Mouse (Mus musculus) stomach, embryonic 14.5 days (tissue): ENCODE measurements around the gene Prph2. TPM values are rescaled to one million over a fixed set of nuclear protein-coding genes. Genes with fewer than 3 reads are reported as not detected.

Experiments used
- ATAC-seq: fragments of 200-750 bp; cut with Nextera tagmentation; 2 replicates; pipeline ENCODE4 v1.8.0; 2017; ENCODE audit warnings: low read depth, moderate TSS enrichment; ENCODE audit not compliant: insufficient number of reproducible peaks, insufficient read depth, low FRiP score
- H3K27ac ChIP-seq: fragments of 300-500 bp; sonication (generic); 2 replicates; pipeline ENCODE4 v1.5.1; 2014; ENCODE audit warnings: mild to moderate bottlenecking, low read length, moderate library complexity, mixed read lengths
- H3K27me3 ChIP-seq: fragments of 300-500 bp; sonication (generic); 2 replicates; pipeline ENCODE4 v1.6.1; 2014; ENCODE audit warnings: low read length, control low read depth, mixed read lengths; ENCODE audit not compliant: control insufficient read depth, insufficient read depth
- H3K36me3 ChIP-seq: fragments of 300-500 bp; sonication (generic); 2 replicates; pipeline ENCODE4 v1.6.1; 2014; ENCODE audit warnings: mild to moderate bottlenecking, control low read depth, low read length, moderate library complexity, mixed read lengths; ENCODE audit not compliant: control insufficient read depth, insufficient read depth
- H3K4me1 ChIP-seq: fragments of 300-500 bp; sonication (generic); 2 replicates; pipeline ENCODE4 v1.6.1; 2014; ENCODE audit warnings: low read length, control low read depth, mixed read lengths; ENCODE audit not compliant: control insufficient read depth, insufficient read depth
- H3K4me2 ChIP-seq: fragments of 300-500 bp; sonication (generic); replicated peaks from 2 replicates; pipeline ENCODE4 v1.6.1; 2014; ENCODE audit warnings: low read depth, low read length, control low read depth
- H3K4me3 ChIP-seq: fragments of 300-500 bp; sonication (generic); 2 replicates; pipeline ENCODE4 v1.5.1; 2014; ENCODE audit warnings: low read depth, low read length, control low read depth
- H3K9ac ChIP-seq: fragments of 300-500 bp; sonication (generic); replicated peaks from 2 replicates; pipeline ENCODE4 v1.6.1; 2014; ENCODE audit warnings: low read depth, mild to moderate bottlenecking, control low read depth, low read length, moderate library complexity, mixed read lengths
- H3K9me3 ChIP-seq: fragments of 300-500 bp; sonication (generic); 2 replicates; pipeline ENCODE4 v1.6.1; 2016; ENCODE audit warnings: low read depth, low read length, control low read depth; ENCODE audit not compliant: control insufficient read depth
- WGBS: fragments of 180-500 bp; shearing (Covaris S2); extraction: QIAGEN DNeasy Blood & Tissue Kit; methylation state at CpG from one replicate; pipeline ENCODE4 v1.1.7; 2014; 5-methylcytosine and 5-hydroxymethylcytosine counted together
- polyA plus RNA-seq: library from polyadenylated mRNA; unstranded; fragments of >200 nt; fragmentation: Nextera tagmentation; extraction: Ambion mirVana; gene quantifications from 2 replicates; pipeline ENCODE4 v1.2.1, GENCODE M21; 2014

The Prph2 gene
- polyA plus RNA-seq, 1 experiment from 2014 or later = not detected

DNA sequence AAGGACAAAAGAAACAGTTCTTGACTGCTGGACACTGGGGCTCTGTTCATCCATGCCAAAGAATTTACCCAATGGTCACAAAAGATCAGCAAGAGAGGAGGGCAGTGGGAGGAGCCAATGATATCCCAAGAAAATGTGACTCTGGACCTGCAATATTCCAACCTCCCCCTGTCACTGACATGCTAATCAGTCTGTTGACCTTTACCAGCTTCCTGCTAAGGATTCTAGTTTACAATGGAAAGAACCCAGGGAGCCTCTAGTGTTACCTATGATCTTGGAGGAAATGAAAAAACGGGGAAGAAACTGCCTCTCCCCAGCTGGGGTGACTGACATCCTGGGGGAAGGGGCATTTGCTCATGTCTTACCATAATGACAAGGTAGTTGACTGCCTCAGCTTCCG lies 9.3 kb upstream of the Prph2 start:
- peaks cover 11% of the 10 kb centered on the region; the same call in 1 of the 2 replicates for H3K4me1 ChIP-seq
- 52% methylated on average over 2 of the region's 2 CpGs for whole genome bisulfite sequencing
- no peak overlapping the region for H3K27ac ChIP-seq
- no peak for ATAC-seq
- H3K9me3 ChIP-seq = no peaks in the 10 kb centered on the region
- H3K27me3 ChIP-seq = no peaks in the 10 kb centered on the region
- no peaks in the 10 kb centered on the region for H3K36me3 ChIP-seq
- no peak overlapping the region for H3K4me2 ChIP-seq
- H3K4me3 ChIP-seq = no peak overlapping the region
- H3K9ac ChIP-seq = no peak overlapping the region

GRCm38 (mm10) chr17:46903876-46904490 lies 6.3 kb upstream of the Prph2 start:
- Histone ChIP-seq H3K36me3 (no peaks in the 10 kb centered on the region), H3K9ac (no peak overlapping the region)

GRCm38 (mm10) chr17:46912331-46912730 lies 2.1 kb downstream of the Prph2 start:
- no peaks in the 10 kb centered on the region for H3K4me1 ChIP-seq
- no peak for ATAC-seq
- no peak overlapping the region for H3K27ac ChIP-seq
- H3K9ac ChIP-seq = no peak overlapping the region
- H3K27me3 ChIP-seq = no peaks in the 10 kb centered on the region
- no peak overlapping the region for H3K4me3 ChIP-seq
- no peak overlapping the region for H3K4me2 ChIP-seq
- WGBS = 34% methylated on average over 6 of the region's 6 CpGs
- H3K36me3 ChIP-seq = no peaks in the 10 kb centered on the region
- no peaks in the 10 kb centered on the region for H3K9me3 ChIP-seq

More at GRCm38 (mm10) chr17:46903876-46904490, 6.3 kb upstream of the Prph2 start:
- no peaks in the 10 kb centered on the region for H3K27me3 ChIP-seq
- no peaks in the 10 kb centered on the region for H3K9me3 ChIP-seq
- WGBS = 22% methylated on average over 19 of the region's 19 CpGs
- H3K4me3 ChIP-seq = no peak overlapping the region
- no peak overlapping the region for H3K4me2 ChIP-seq
- H3K4me1 ChIP-seq = no peaks in the 10 kb centered on the region
- 0 out of 2 replicates have a peak, but pooled peaks have one; percentile 42 for ATAC-seq
- no peak overlapping the region for H3K27ac ChIP-seq

GRCm38 (mm10) chr17:46915129-46915528 lies 4.9 kb downstream of the Prph2 start:
- no peaks in the 10 kb centered on the region for H3K4me1 ChIP-seq
- no peaks in the 10 kb centered on the region for H3K27me3 ChIP-seq
- H3K4me2 ChIP-seq = no peak overlapping the region
- H3K4me3 ChIP-seq = no peak overlapping the region
- no peak overlapping the region for H3K9ac ChIP-seq
- no peak for ATAC-seq
- 50% methylated on average over 3 of the region's 3 CpGs for WGBS
- no peak overlapping the region for H3K27ac ChIP-seq
- no peaks in the 10 kb centered on the region for H3K9me3 ChIP-seq
- no peaks in the 10 kb centered on the region for H3K36me3 ChIP-seq

GRCm38 (mm10) chr17:46918951-46919350 lies 8.7 kb downstream of the Prph2 start:
- Histone ChIP-seq H3K9ac (no peak overlapping the region), H3K27ac (no peak overlapping the region), H3K36me3 (no peaks in the 10 kb centered on the region), H3K9me3 (no peaks in the 10 kb centered on the region), H3K4me2 (no peak overlapping the region), H3K4me1 (no peaks in the 10 kb centered on the region), H3K4me3 (no peak overlapping the region), H3K27me3 (no peaks in the 10 kb centered on the region)
- 21% methylated on average over 4 of the region's 4 CpGs for WGBS
- no peak for ATAC-seq

GRCm38 (mm10) chr17:46920855-46921254 lies 10.6 kb downstream of the Prph2 start:
- WGBS = 54% methylated on average over 6 of the region's 6 CpGs
- no peak overlapping the region for H3K27ac ChIP-seq
- H3K9me3 ChIP-seq = no peaks in the 10 kb centered on the region
- H3K27me3 ChIP-seq = no peaks in the 10 kb centered on the region
- H3K36me3 ChIP-seq = no peaks in the 10 kb centered on the region
- no peak for ATAC-seq
- no peak overlapping the region for H3K9ac ChIP-seq
- H3K4me2 ChIP-seq = no peak overlapping the region
- no peak overlapping the region for H3K4me3 ChIP-seq
- H3K4me1 ChIP-seq = no peaks in the 10 kb centered on the region

DNA sequence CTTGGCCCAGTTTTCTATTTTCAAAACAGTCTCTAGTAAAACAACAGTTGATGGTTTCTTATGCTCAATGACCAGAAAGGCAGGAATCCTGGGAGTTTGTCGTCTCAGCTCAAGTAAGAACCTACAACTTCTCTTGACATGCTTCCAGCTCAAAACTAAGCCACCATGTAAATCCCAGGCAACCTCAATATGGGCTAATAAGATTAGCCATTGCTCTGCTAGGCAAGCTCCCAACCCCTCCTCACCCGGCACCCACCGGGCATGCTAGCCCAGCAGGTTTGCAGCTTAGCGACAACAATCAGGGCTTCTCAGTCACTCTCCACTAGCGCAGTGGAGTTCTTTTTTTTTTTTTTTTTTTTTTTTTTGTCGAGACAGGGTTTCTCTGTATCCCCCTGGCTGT lies 15.9 kb downstream of the Prph2 start:
- Histone ChIP-seq H3K27me3 (no peaks in the 10 kb centered on the region), H3K4me3 (no peak overlapping the region), H3K9ac (no peak overlapping the region), H3K9me3 (no peaks in the 10 kb centered on the region), H3K36me3 (peaks cover 22% of the 10 kb centered on the region), H3K4me1 (no peaks in the 10 kb centered on the region), H3K27ac (no peak overlapping the region), H3K4me2 (no peak overlapping the region)
- no peak for ATAC-seq
- WGBS = 55% methylated on average over 5 of the region's 6 CpGs

- no peak overlapping the region for H3K9ac ChIP-seq
- no peaks in the 10 kb centered on the region for H3K27me3 ChIP-seq
- no peaks in the 10 kb centered on the region for H3K9me3 ChIP-seq
- 67% methylated on average over 3 of the region's 3 CpGs for WGBS
- no peak overlapping the region for H3K27ac ChIP-seq
- H3K4me3 ChIP-seq = no peak overlapping the region
- no peak overlapping the region for H3K4me2 ChIP-seq
- H3K36me3 ChIP-seq = peaks cover 30% of the 10 kb centered on the region
- no peaks in the 10 kb centered on the region for H3K4me1 ChIP-seq
- ATAC-seq = no peak
Observed at GRCm38 (mm10) chr17:46926941-46927340, 16.7 kb downstream of the Prph2 start.

- Histone ChIP-seq H3K4me3 (no peak overlapping the region), H3K4me1 (no peaks in the 10 kb centered on the region), H3K4me2 (no peak overlapping the region), H3K9me3 (no peaks in the 10 kb centered on the region), H3K36me3 (peaks cover 37% of the 10 kb centered on the region), H3K27ac (no peak overlapping the region), H3K27me3 (no peaks in the 10 kb centered on the region), H3K9ac (no peak overlapping the region)
- ATAC-seq = no peak
- 94% methylated on average over 5 of the region's 5 CpGs for WGBS
Observed at GRCm38 (mm10) chr17:46927781-46928180, 17.5 kb downstream of the Prph2 start.
